Mouse (Mus musculus): ENCODE measurements at regions not wholly inside any gene's neighbourhood (a gene's known extent, or its start where the extent isn't known, plus 50 kb on each side); places are given as distances from the start of the nearest gene placed in this dataset.

- H3K9me3 ChIP-seq, result no peaks in the 10 kb centered on the region
- WGBS, result 78% methylated on average over 3 of the region's 3 CpGs
- DNase-seq (ENCODE audit: extremely low spot score, low spot score), result no peak
These were observed 199.4 kb downstream of the 4930544G11Rik start for GRCm38 (mm10) chr6:66151786-66152185.

GRCm38 (mm10) chr6:66154831-66155230 is 202.4 kb downstream of the 4930544G11Rik start:
- Histone ChIP-seq H3K4me1 (no peaks in the 10 kb centered on the region), H3K27ac (no peak overlapping the region), H3K36me3 (replicated peaks) (no peaks in the 10 kb centered on the region), H3K27me3 (ENCODE audit: poor library complexity, severe bottlenecking) (no peaks in the 10 kb centered on the region), H3K4me3 (no peak overlapping the region), H3K9me3 (no peaks in the 10 kb centered on the region)
- no peak for DNase-seq (ENCODE audit: extremely low spot score, low spot score)
- 87% methylated on average over 2 of the region's 2 CpGs for WGBS

More at GRCm38 (mm10) chr6:66151786-66152185, 199.4 kb downstream of the 4930544G11Rik start:
- Histone ChIP-seq H3K36me3 (replicated peaks) (no peaks in the 10 kb centered on the region), H3K27ac (no peak overlapping the region), H3K27me3 (ENCODE audit: poor library complexity, severe bottlenecking) (no peaks in the 10 kb centered on the region), H3K4me1 (no peaks in the 10 kb centered on the region), H3K4me3 (no peak overlapping the region)

DNA sequence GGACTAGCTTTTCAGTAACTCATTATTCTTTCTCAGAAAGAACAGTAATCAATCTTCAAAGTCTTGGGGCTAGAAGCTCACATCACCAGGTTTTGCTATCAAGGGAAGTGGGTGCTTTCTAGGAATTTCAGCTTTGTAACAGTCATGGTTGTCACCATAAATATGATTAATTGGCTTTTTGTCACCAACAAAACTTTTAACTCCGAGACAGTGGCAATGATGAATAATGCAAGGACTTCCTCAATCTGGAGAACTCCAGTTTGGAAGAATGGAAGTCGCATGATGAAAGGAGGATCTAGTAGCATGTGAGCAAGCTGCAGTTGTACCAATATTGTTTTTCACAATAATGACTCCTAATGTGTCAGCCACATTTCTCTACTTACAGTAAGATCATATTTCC is 208.4 kb downstream of the 4930544G11Rik start:
- Histone ChIP-seq H3K4me1 (no peaks in the 10 kb centered on the region), H3K4me3 (no peak overlapping the region), H3K36me3 (replicated peaks) (no peaks in the 10 kb centered on the region), H3K9me3 (peaks cover 5% of the 10 kb centered on the region; the same call in 1 of the 2 replicates), H3K27me3 (ENCODE audit: poor library complexity, severe bottlenecking) (no peaks in the 10 kb centered on the region), H3K27ac (no peak overlapping the region)
- 82% methylated on average over 2 of the region's 2 CpGs for WGBS
- no peak for DNase-seq (ENCODE audit: extremely low spot score, low spot score)

- H3K4me1 ChIP-seq, result no peaks in the 10 kb centered on the region
- no peaks in the 10 kb centered on the region for H3K27me3 ChIP-seq (ENCODE audit: poor library complexity, severe bottlenecking)
- H3K4me3 ChIP-seq, result no peak overlapping the region
- 77% methylated on average over 3 of the region's 3 CpGs for WGBS
- DNase-seq (ENCODE audit: extremely low spot score, low spot score), result no peak
- H3K27ac ChIP-seq, result no peak overlapping the region
- peaks cover 5% of the 10 kb centered on the region; the same call in 1 of the 2 replicates for H3K9me3 ChIP-seq
- no peaks in the 10 kb centered on the region for H3K36me3 ChIP-seq (replicated peaks)
These were observed 216.5 kb downstream of the 4930544G11Rik start for GRCm38 (mm10) chr6:66168913-66169312.

DNA sequence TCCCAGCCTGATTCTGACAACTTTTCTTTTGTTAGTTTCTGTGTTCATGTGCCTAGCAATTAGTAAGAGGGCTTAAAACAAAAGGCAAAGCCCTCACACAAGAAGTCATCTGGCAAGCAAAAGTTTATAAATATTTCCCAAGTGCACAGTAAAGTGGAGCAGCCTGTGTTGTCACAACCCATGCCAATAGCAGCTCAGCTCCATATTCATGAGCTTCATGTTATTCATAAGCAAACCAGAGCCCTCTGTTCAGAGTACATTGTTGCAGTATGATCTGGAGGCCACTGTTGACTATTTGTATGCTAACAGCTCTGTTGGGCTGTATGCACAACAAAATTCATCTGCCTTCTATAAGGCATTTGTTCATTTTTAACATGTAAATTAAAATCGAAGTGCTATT is 245.6 kb downstream of the 4930544G11Rik start:
- no peaks in the 10 kb centered on the region for H3K27me3 ChIP-seq (ENCODE audit: poor library complexity, severe bottlenecking)
- no peak for DNase-seq (ENCODE audit: extremely low spot score, low spot score)
- no peak overlapping the region for H3K27ac ChIP-seq
- 87% methylated on average over 1 of the region's 1 CpGs for WGBS
- no peak overlapping the region for H3K4me3 ChIP-seq
- H3K4me1 ChIP-seq, result no peaks in the 10 kb centered on the region
- H3K36me3 ChIP-seq (replicated peaks), result no peaks in the 10 kb centered on the region
- H3K9me3 ChIP-seq, result no peaks in the 10 kb centered on the region

DNA sequence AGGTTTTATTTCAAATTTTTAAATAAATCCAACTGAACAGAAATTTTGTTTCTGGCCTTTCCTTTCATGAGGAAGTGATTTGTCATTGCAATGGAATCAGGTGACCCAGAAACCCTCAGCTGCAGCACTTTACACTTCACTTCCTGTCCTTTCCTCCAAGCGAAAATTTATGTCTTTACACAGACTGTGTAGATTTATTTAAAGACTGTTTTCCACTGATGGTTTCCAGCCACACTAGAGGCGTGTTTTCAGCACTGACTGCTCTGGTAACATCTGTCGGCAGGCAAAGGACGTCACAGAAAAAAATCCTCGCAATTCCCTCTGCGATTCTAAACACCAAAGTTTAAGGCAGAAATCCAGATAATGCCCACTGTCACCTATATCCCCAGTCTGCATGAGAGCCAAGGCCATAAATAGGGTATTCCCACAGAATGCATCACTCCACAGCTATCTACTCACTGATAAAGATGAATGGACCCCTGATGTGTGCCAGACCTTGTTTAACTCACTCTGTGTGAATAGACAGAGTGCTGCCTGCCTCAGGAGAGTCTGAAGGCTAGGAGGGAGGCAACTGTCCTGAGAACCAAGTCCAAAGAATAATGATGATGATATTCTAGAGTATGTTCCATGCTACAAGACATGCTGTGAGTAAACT is 247.9 kb downstream of the 4930544G11Rik start:
- Histone ChIP-seq H3K9me3 (no peaks in the 10 kb centered on the region), H3K4me3 (no peak overlapping the region), H3K27me3 (ENCODE audit: poor library complexity, severe bottlenecking) (no peaks in the 10 kb centered on the region), H3K27ac (no peak overlapping the region), H3K4me1 (no peaks in the 10 kb centered on the region), H3K36me3 (replicated peaks) (no peaks in the 10 kb centered on the region)
- no peak for DNase-seq (ENCODE audit: extremely low spot score, low spot score)
- WGBS, result 89% methylated on average over 6 of the region's 6 CpGs

GRCm38 (mm10) chr6:66206197-66206925 is 254.0 kb downstream of the 4930544G11Rik start:
- H3K27ac ChIP-seq, result no peak overlapping the region
- no peak for DNase-seq (ENCODE audit: extremely low spot score, low spot score)
- H3K27me3 ChIP-seq (ENCODE audit: poor library complexity, severe bottlenecking), result no peaks in the 10 kb centered on the region
- no peak overlapping the region for H3K4me3 ChIP-seq
- 91% methylated on average over 5 of the region's 5 CpGs for WGBS
- H3K9me3 ChIP-seq, result no peaks in the 10 kb centered on the region
- H3K36me3 ChIP-seq (replicated peaks), result no peaks in the 10 kb centered on the region
- no peaks in the 10 kb centered on the region for H3K4me1 ChIP-seq

DNA sequence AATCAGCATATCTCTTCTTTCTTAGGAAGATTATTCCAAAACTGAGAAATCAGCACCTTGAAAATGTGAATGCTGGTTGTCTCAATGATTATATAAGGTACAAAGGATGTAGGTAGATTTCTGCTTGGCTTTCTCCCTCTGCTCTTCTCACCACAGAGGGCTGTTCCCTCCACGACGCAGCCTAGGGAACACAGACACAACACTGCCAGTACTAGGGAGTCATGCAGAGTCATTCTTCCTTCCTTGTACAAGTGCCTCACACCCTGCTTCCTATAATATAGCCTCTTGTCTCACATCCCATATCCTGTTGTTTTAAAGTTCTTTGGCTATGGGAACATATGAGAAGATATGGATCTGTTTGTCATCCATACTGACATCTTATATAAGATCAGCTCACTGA is 265.1 kb downstream of the 4930544G11Rik start:
- no peaks in the 10 kb centered on the region for H3K36me3 ChIP-seq (replicated peaks)
- H3K27ac ChIP-seq, result no peak overlapping the region
- H3K4me1 ChIP-seq, result peaks cover 11% of the 10 kb centered on the region
- no peaks in the 10 kb centered on the region for H3K27me3 ChIP-seq (ENCODE audit: poor library complexity, severe bottlenecking)
- no peak overlapping the region for H3K4me3 ChIP-seq
- 48% methylated on average over 2 of the region's 2 CpGs for WGBS
- H3K9me3 ChIP-seq, result no peaks in the 10 kb centered on the region
- no peak for DNase-seq (ENCODE audit: extremely low spot score, low spot score)

- H3K36me3 ChIP-seq (replicated peaks), result no peaks in the 10 kb centered on the region
- H3K27ac ChIP-seq, result no peak overlapping the region
- WGBS, result 86% methylated on average over 4 of the region's 4 CpGs
- DNase-seq (ENCODE audit: extremely low spot score, low spot score), result no peak
- H3K4me3 ChIP-seq, result no peak overlapping the region
- no peaks in the 10 kb centered on the region for H3K9me3 ChIP-seq
- H3K27me3 ChIP-seq (ENCODE audit: poor library complexity, severe bottlenecking), result no peaks in the 10 kb centered on the region
- H3K4me1 ChIP-seq, result no peaks in the 10 kb centered on the region
These were observed 271.9 kb downstream of the 4930544G11Rik start for GRCm38 (mm10) chr6:66224164-66224903.

GRCm38 (mm10) chr6:66236368-66236767 is 284.0 kb downstream of the 4930544G11Rik start:
- no peak for DNase-seq (ENCODE audit: extremely low spot score, low spot score)
- Histone ChIP-seq H3K27ac (no peak overlapping the region), H3K9me3 (no peaks in the 10 kb centered on the region), H3K27me3 (ENCODE audit: poor library complexity, severe bottlenecking) (no peaks in the 10 kb centered on the region), H3K4me3 (no peak overlapping the region), H3K36me3 (replicated peaks) (no peaks in the 10 kb centered on the region), H3K4me1 (no peaks in the 10 kb centered on the region)
- WGBS, result 91% methylated on average over 2 of the region's 2 CpGs

DNA sequence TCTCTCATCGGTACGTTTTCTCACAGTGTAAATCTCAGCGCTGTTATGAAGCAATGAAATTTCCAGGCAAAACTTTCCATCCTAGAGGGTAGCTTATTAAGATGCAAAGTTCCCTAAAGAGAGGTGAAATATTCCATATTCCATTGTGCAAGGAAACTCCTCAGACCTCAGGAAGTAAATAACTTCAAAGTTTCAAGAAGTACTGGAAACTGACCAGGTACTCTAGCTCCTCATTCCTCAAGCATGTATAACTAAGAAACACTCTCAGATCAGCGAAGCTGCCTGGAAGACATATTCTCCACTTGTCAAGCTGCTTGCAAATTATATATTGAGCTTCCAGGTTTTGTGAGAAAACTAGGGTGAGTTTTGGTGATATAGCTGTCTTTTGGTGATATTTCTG is 279.8 kb upstream of the Mad2l1 start:
- no peak for DNase-seq (ENCODE audit: extremely low spot score, low spot score)
- H3K27ac ChIP-seq, result no peak overlapping the region
- no peaks in the 10 kb centered on the region for H3K27me3 ChIP-seq (ENCODE audit: poor library complexity, severe bottlenecking)
- H3K9me3 ChIP-seq, result no peaks in the 10 kb centered on the region
- H3K4me1 ChIP-seq, result no peaks in the 10 kb centered on the region
- WGBS, result 93% methylated on average over 4 of the region's 4 CpGs
- H3K36me3 ChIP-seq (replicated peaks), result no peaks in the 10 kb centered on the region
- no peak overlapping the region for H3K4me3 ChIP-seq

DNA sequence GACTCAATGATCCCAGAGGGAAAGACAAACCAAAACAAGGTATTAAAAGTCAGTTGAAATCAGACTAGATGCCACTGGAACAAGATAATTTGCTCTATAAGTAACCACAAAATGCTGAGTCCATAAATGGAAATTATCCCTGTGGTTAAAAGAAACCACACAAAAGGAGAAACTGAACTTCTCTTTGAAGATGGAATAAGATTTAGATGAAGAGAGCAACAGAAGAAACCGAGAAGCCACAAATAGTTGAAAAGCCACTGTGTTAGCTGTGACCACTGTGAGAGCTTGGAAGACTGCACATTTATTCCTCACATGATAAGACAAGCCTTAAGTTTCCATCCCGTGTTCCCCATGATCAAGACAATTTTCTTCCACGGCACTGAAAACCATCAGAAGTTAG is 271.8 kb upstream of the Mad2l1 start:
- no peak overlapping the region for H3K4me3 ChIP-seq
- DNase-seq (ENCODE audit: extremely low spot score, low spot score), result no peak
- no peaks in the 10 kb centered on the region for H3K27me3 ChIP-seq (ENCODE audit: poor library complexity, severe bottlenecking)
- 82% methylated on average over 3 of the region's 3 CpGs for WGBS
- no peaks in the 10 kb centered on the region for H3K9me3 ChIP-seq
- H3K4me1 ChIP-seq, result no peaks in the 10 kb centered on the region
- no peaks in the 10 kb centered on the region for H3K36me3 ChIP-seq (replicated peaks)
- H3K27ac ChIP-seq, result no peak overlapping the region

DNA sequence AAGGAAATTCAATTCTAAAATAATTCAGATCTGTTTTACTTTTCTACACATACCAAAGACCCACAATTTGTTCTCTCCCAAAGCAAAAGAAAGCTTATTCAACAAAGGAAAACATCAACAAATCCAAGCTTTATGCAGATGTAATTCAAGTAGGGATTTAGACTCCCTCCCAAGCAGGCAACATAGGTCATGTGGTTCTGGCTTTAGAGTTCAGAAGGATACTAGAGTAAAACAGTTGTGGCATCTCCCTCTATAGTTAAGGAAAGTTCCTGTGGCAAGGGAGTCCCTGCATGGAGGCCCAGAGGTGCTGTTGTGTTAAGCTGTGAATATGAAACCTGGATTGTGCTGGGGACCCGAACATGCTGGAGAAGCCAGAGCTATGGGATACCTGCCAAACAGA is 271.3 kb upstream of the Mad2l1 start:
- no peaks in the 10 kb centered on the region for H3K9me3 ChIP-seq
- no peaks in the 10 kb centered on the region for H3K27me3 ChIP-seq (ENCODE audit: poor library complexity, severe bottlenecking)
- no peaks in the 10 kb centered on the region for H3K36me3 ChIP-seq (replicated peaks)
- DNase-seq (ENCODE audit: extremely low spot score, low spot score), result no peak
- no peak overlapping the region for H3K4me3 ChIP-seq
- no peaks in the 10 kb centered on the region for H3K4me1 ChIP-seq
- 76% methylated on average over 1 of the region's 1 CpGs for whole genome bisulfite sequencing
- H3K27ac ChIP-seq, result no peak overlapping the region
